Comparison of ENCODE assay signal across 8 mouse cellular contexts in the genomic region with DNA sequence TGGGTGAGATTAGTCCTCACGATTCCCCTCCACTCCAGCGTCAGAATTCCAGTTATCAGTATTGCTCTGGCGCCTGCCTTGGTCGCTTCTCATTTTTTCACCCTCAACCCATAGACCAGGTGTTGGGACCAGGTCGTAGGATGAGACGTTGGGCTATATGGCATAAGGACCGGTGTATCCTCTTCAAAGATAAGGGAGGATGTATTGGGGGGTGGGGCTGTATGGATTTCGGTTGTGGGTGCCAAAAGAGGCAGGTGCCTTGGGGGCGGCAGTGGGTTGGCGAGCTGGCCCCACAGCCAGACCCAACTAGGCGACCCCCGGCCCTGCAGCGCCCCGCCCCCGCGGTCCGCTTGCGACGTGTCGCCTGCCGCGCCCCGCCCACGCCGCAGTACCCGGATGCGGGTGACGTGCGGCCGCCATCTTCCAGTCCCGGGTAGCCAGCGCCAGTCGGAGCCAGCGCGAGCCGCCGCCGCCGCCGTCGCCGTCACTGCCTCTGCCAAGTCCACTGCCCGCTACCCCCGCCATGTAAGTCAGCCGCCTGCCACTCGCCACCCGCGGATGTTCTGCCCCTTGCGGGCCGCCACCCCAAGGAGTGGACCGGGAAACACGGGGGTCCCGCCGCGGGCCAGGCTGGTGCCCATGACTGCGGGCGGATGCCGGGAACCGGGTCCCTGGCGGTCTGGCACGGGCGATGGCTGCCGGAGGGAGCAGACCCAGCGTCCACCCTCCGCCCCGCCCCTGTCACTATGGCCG. TPM values are rescaled to one million over a fixed set of nuclear protein-coding genes. Genes with fewer than 3 reads are reported as not detected.
DNase-seq lines count a peak whose midpoint lies in the region; ATAC-seq lines count a peak whose summit lies in the region.

Gene Vamp2, plus strand, starts transcription at position 388 of the 753 bp plus-strand sequence.

- ATAC-seq in hindbrain, embryonic 13.5 days (ENCODE audit: low FRiP score) = peak; percentile 73

- peaks cover 28% of the 10 kb centered on the region for H3K36me3 ChIP-seq in hindbrain, embryonic 13.5 days

- peak within 1 kb of the TSS; percentile 98 for H3K4me3 ChIP-seq in hindbrain, embryonic 13.5 days

- no peaks in the 10 kb centered on the region for H3K9me3 ChIP-seq in hindbrain, embryonic 13.5 days

- no peaks in the 10 kb centered on the region for H3K27me3 ChIP-seq in hindbrain, embryonic 13.5 days

- 1% methylated on average over 62 of the region's 67 CpGs for WGBS in hindbrain, embryonic 13.5 days

- H3K4me2 ChIP-seq in hindbrain, embryonic 13.5 days = peak within 1 kb of the TSS; percentile 96

- peak within 1 kb of the TSS; percentile 100 for H3K9ac ChIP-seq in hindbrain, embryonic 13.5 days

- peak; percentile 95 for DNase-seq in Muller cell, postnatal 12 days (ENCODE audit: inconsistent ontology term)
- DNase-seq in cerebellum, postnatal 14 days = peak; percentile 97 to 98
- peak; percentile 92 for DNase-seq in frontal cortex, postnatal 25 days (ENCODE audit: low spot score in 2 of 2)
- peak; percentile 88 for DNase-seq in left cerebral cortex, adult 11 months (ENCODE audit: low spot score)
- DNase-seq in lung, postnatal 4 days = peak; percentile 93 to 95
- DNase-seq in retina, postnatal 1 day = peak; percentile 94
- DNase-seq in urinary bladder, adult 18-20 months (ENCODE audit: low spot score in 2 of 2) = peak; percentile 71 to 82

- H3K27ac ChIP-seq in hindbrain, embryonic 13.5 days = peak within 1 kb of the TSS; percentile 98

- H3K4me1 ChIP-seq in hindbrain, embryonic 13.5 days (replicated peaks) = peaks cover 45% of the 10 kb centered on the region

RNA-seq across cellular contexts. Expression of gene Vamp2, which starts in this region (rescaled TPM):
- 217 and 227 TPM in 2 replicates for polyA plus RNA-seq in hindbrain, embryonic 13.5 days (2015; fragmentation: Nextera tagmentation; extraction: Ambion mirVana)

Comparison
In these comparisons a context has a peak if more than half of its experiments do, and no peak if none do; other contexts are left out.
1. Peak in every context shown above with its lines: DNase-seq, ATAC-seq, H3K4me3 ChIP-seq and H3K27ac ChIP-seq.